Mouse (Mus musculus) CH12.LX (cell line): ENCODE results near the gene 3100002H09Rik. TPM values are rescaled to one million over a fixed set of nuclear protein-coding genes. Genes with fewer than 3 reads are reported as not detected.

Source experiments
- DNase-seq: peaks from one replicate; pipeline ENCODE4 v3.0.0-alpha.2; 2013; ENCODE audit errors: extremely low read depth
- H3K27ac ChIP-seq: 2 replicates; pipeline ENCODE4 v1.5.1; 2012; ENCODE audit warnings: low read depth, mild to moderate bottlenecking, control low read depth, moderate library complexity; ENCODE audit not compliant: insufficient read depth
- H3K27me3 ChIP-seq: replicated peaks from 2 replicates; pipeline ENCODE3; 2012; ENCODE audit warnings: inconsistent platforms
- H3K36me3 ChIP-seq, 2 experiments: replicated peaks in 1 of 2; 2 replicates each; pipeline versions ENCODE3 to v1.6.1; 2012; ENCODE audit warnings: inconsistent platforms in 1 of 2, low read length in 1 of 2, mild to moderate bottlenecking in 1 of 2, mixed read lengths in 1 of 2, moderate library complexity in 1 of 2; ENCODE audit not compliant: control insufficient read depth in 1 of 2, insufficient read depth in 1 of 2
- H3K4me1 ChIP-seq, 2 experiments: 2 replicates each; pipeline ENCODE4 v1.6.1; 2012; ENCODE audit warnings: inconsistent platforms in 1 of 2, moderate library complexity in 1 of 2; ENCODE audit not compliant: insufficient read depth in 2 of 2, control insufficient read depth in 1 of 2
- H3K4me2 ChIP-seq: 2 replicates; pipeline ENCODE4 v1.6.1; 2012; ENCODE audit warnings: low read depth, mild to moderate bottlenecking, control low read depth; ENCODE audit not compliant: poor library complexity, insufficient read depth, severe bottlenecking
- H3K4me3 ChIP-seq, 3 experiments: fragments of 150-350 bp in 1 of 3; sonication (generic) in 1 of 3; replicated peaks in 1 of 3; 2 replicates each; pipeline versions ENCODE3 to v1.5.1; 2011 to 2012; ENCODE audit warnings: low read depth in 2 of 3, low read length in 2 of 3, mild to moderate bottlenecking in 2 of 3, moderate library complexity in 2 of 3, control low read depth in 1 of 3, improper control_type of control experiment in 1 of 3, inconsistent platforms in 1 of 3, mixed read lengths in 1 of 3; ENCODE audit not compliant: poor library complexity in 1 of 3
- H3K79me2 ChIP-seq: replicated peaks from 2 replicates; pipeline ENCODE4 v1.6.1; 2012; ENCODE audit warnings: mild to moderate bottlenecking, moderate library complexity; ENCODE audit not compliant: control insufficient read depth, poor library complexity, insufficient read depth, severe bottlenecking; ENCODE audit errors: extremely low read depth
- H3K9ac ChIP-seq: 2 replicates; pipeline ENCODE4 v1.6.1; 2012; ENCODE audit warnings: low read depth, mild to moderate bottlenecking, control low read depth, moderate library complexity; ENCODE audit not compliant: insufficient read depth
- H3K9me3 ChIP-seq: replicated peaks from 2 replicates; pipeline ENCODE3; 2012; ENCODE audit warnings: low read length, inconsistent platforms, mixed read lengths
- CHD1 ChIP-seq: IDR thresholded peaks from 2 replicates; pipeline ENCODE4 v1.6.1; 2012; ENCODE audit warnings: low read depth, low read length, improper control_type of control experiment, inconsistent platforms
- CTCF ChIP-seq, 2 experiments: IDR thresholded peaks in 1 of 2; conservative IDR thresholded peaks in 1 of 2; 2 replicates each; pipeline ENCODE4 v1.5.1; 2011 to 2012; ENCODE audit warnings: low read depth in 2 of 2, low read length in 2 of 2, improper control_type of control experiment in 1 of 2, inconsistent platforms in 1 of 2, mild to moderate bottlenecking in 1 of 2, moderate library complexity in 1 of 2
- E2F4 ChIP-seq: IDR thresholded peaks from 2 replicates; pipeline ENCODE4 v1.6.1; 2011; ENCODE audit warnings: low read depth, low read length, improper control_type of control experiment; ENCODE audit not compliant: insufficient replicate concordance
- JUN ChIP-seq: IDR thresholded peaks from 2 replicates; pipeline ENCODE4 v1.6.1; 2011; ENCODE audit warnings: low read depth, mild to moderate bottlenecking, low read length, improper control_type of control experiment, moderate library complexity; ENCODE audit not compliant: insufficient read depth
- JUND ChIP-seq: conservative IDR thresholded peaks from 2 replicates; pipeline ENCODE4 v1.6.1; 2011; ENCODE audit warnings: low read depth, low read length, improper control_type of control experiment
- KAT2A ChIP-seq: IDR thresholded peaks from 2 replicates; pipeline ENCODE4 v1.6.1; 2012; ENCODE audit warnings: low read length, improper control_type of control experiment, inconsistent platforms; ENCODE audit not compliant: insufficient replicate concordance
- MAFK ChIP-seq: IDR thresholded peaks from 2 replicates; pipeline ENCODE4 v1.6.1; 2011; ENCODE audit warnings: low read length, improper control_type of control experiment; ENCODE audit not compliant: insufficient replicate concordance
- MAX ChIP-seq: IDR thresholded peaks from 2 replicates; pipeline ENCODE4 v1.6.1; 2011; ENCODE audit warnings: low read length, improper control_type of control experiment
- MXI1 ChIP-seq: IDR thresholded peaks from 2 replicates; pipeline ENCODE4 v1.6.1; 2011; ENCODE audit warnings: mild to moderate bottlenecking, low read depth, low read length, improper control_type of control experiment
- NELFE ChIP-seq: IDR thresholded peaks from 2 replicates; pipeline ENCODE4 v1.6.1; 2011; ENCODE audit warnings: low read depth, low read length, improper control_type of control experiment
- RAD21 ChIP-seq: IDR thresholded peaks from 2 replicates; pipeline ENCODE4 v1.6.1; 2011; ENCODE audit warnings: low read depth, mild to moderate bottlenecking, low read length, improper control_type of control experiment, moderate library complexity
- UBTF ChIP-seq: IDR thresholded peaks from 2 replicates; pipeline ENCODE4 v1.6.1; 2012; ENCODE audit warnings: low read depth, mild to moderate bottlenecking, inconsistent platforms, low read length, improper control_type of control experiment, moderate library complexity
- USF1 ChIP-seq: IDR thresholded peaks from 2 replicates; pipeline ENCODE4 v1.6.1; 2014; ENCODE audit warnings: low read depth, mild to moderate bottlenecking, inconsistent platforms, low read length, improper control_type of control experiment
- ZKSCAN1 ChIP-seq: IDR thresholded peaks from 2 replicates; pipeline ENCODE4 v1.6.1; 2012; ENCODE audit warnings: low read depth, inconsistent platforms, low read length, improper control_type of control experiment, borderline replicate concordance
- ZMIZ1 ChIP-seq: IDR thresholded peaks from 2 replicates; pipeline ENCODE4 v1.6.1; 2012; ENCODE audit warnings: low read depth, mild to moderate bottlenecking, inconsistent platforms, low read length, improper control_type of control experiment
- dilution Hi-C: fragments of 300-500 bp; cut with MboI; formaldehyde crosslinking; loops from 2 replicates; pipeline ENCODE4 v1.14.3; 2020; ENCODE audit warnings: low sequenced_read_pairs; ENCODE audit not compliant: extremely low pct_unique_long_range_greater_than_20kb, extremely low pct_ligation_motif_present
- in situ Hi-C: fragments of 300-500 bp; cut with MboI; formaldehyde crosslinking; loops from 3 replicates; pipeline ENCODE4 v1.14.3; 2019; ENCODE audit warnings: low sequenced_read_pairs, low pct_ligation_motif_present, low pct_unique_long_range_greater_than_20kb, mixed read lengths
- polyA plus RNA-seq: library from polyadenylated mRNA; unstranded; fragments of >175 nt; gene quantifications from 2 replicates; pipeline ENCODE4 v1.2.1, GENCODE M21; 2012; ENCODE audit warnings: low read depth; ENCODE audit not compliant: insufficient read length
- total RNA-seq, 2 experiments: library from RNA; depleted of rRNA; stranded (reverse); fragments of 300-350 nt in 1 of 2; fragments of >200 nt in 1 of 2; gene quantifications; 2 replicates each; pipeline ENCODE4 v1.2.3; 2012 to 2014

Gene 3100002H09Rik
- total and polyA plus RNA-seq, 3 experiments: not detected

DNA sequence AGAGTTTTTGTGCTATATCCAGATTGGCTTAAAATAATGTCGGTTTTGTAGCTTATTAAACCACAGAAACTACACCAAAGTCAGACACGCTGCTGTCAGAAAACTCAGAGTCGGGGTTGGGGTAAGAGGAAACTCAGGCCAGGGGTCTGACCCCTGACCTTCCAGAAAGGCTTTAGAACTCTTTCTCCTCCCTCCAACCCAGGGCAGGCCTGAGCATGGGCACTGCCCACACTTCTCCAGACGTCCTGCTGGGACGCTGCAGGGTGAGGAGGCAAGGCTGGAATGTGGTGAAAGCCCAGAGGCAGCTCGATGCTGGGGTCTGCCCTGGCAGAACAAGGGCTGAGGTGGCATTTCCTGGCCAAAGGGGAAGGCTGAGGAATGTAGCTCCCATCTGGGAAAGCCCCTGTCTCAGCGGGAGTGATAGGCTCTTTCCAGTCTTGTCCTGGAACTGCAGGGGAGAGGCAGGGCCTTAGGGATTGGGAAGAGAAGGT lies 34.6 kb downstream of the 3100002H09Rik start:
- no peak for TF ChIP-seq ZKSCAN1
- TF ChIP-seq UBTF: no peak
- TF ChIP-seq NELFE: no peak
- no peak for TF ChIP-seq USF1
- TF ChIP-seq MAX: no peak
- TF ChIP-seq CHD1: no peak
- no peak for TF ChIP-seq JUN
- TF ChIP-seq RAD21: no peak
- TF ChIP-seq CTCF (conservative IDR thresholded peaks at IDR 0.05 in 1 of 2, IDR thresholded peaks at IDR 0.05 in 1 of 2; ENCODE audit: low read depth in 2 of 2, low read length in 2 of 2): no peak
- no peak for TF ChIP-seq MAFK
- TF ChIP-seq, all 38 proteins: peak for 0
- Histone ChIP-seq H3K27ac (no peak overlapping the region), H3K4me2 (no peak overlapping the region), H3K4me1 (no peaks in the 10 kb centered on the region), H3K9me3 (peaks cover 7% of the 10 kb centered on the region), H3K27me3 (peaks cover 82% of the 10 kb centered on the region), H3K4me3 (no peak overlapping the region), H3K36me3 (no peaks in the 10 kb centered on the region), H3K79me2 (no peaks in the 10 kb centered on the region), H3K9ac (no peak overlapping the region)
- in situ Hi-C loops (no loop called here), dilution Hi-C loops (no loop called here)
- no peak for DNase-seq

DNA sequence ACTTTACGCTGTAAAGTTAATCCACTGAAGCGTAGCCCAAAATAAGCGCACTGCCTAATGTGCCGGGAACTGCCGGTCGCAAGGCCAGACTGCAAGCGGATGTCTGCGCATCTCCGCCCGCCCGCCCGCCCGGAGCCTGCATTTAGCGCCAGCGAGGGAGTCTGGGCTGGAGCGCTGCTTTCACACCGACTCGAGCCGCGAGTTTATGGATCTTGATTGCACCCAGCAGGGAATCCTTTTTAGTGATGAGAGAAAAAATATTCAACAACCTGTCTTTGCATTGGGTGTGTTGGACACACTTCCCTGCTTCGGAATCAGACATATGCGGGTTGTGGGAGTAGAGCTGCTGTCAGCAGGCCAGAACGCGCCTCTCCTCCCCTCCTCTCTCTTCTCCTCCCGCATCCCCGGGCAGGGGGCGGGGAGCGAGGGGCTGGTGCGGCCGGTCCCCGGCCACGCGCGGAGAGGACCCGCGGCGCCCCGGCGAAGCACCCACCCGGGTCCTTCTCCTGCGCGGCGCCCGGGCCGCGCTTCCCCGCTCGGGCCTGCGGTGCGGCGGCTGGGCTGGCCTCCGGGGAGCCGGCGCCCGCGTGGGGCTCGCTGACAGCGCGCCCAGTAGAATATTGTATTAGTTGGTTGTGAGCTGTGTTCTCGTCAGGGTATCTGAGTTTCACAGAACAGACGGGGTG lies 35.2 kb downstream of the 3100002H09Rik start:
- no peaks in the 10 kb centered on the region for H3K36me3 ChIP-seq
- H3K4me2 ChIP-seq: no peak overlapping the region
- peaks cover 7% of the 10 kb centered on the region for H3K9me3 ChIP-seq
- H3K27ac ChIP-seq: no peak overlapping the region
- H3K9ac ChIP-seq: no peak overlapping the region
- in situ Hi-C loops: no loop called here
- no peak overlapping the region for H3K4me3 ChIP-seq
- dilution Hi-C loops: no loop called here
- H3K4me1 ChIP-seq: no peaks in the 10 kb centered on the region
- H3K27me3 ChIP-seq: peaks cover 82% of the 10 kb centered on the region
- no peaks in the 10 kb centered on the region for H3K79me2 ChIP-seq
- TF ChIP-seq KAT2A: no peak
- TF ChIP-seq E2F4: no peak
- TF ChIP-seq ZMIZ1: no peak
- no peak for TF ChIP-seq JUND
- TF ChIP-seq RAD21: no peak
- TF ChIP-seq MXI1: no peak
- TF ChIP-seq, all 38 proteins: peak for 0
- DNase-seq: no peak
